Mouse (Mus musculus) neural tube, embryonic 14.5 days (tissue): ENCODE data around the gene Osbpl9. TPM values are rescaled to one million over a fixed set of nuclear protein-coding genes. Genes with fewer than 3 reads are reported as not detected.

Experiments used
- ATAC-seq: fragments of 200-750 bp; cut with Nextera tagmentation; 2 replicates; pipeline ENCODE4 v1.8.0; 2017; ENCODE audit warnings: low read depth, mild to moderate bottlenecking, moderate TSS enrichment, moderate library complexity
- H3K27ac ChIP-seq: fragments of 300-500 bp; sonication (generic); 2 replicates; pipeline ENCODE4 v1.5.1; 2014; ENCODE audit warnings: low read depth, mild to moderate bottlenecking, control low read depth, low read length, moderate library complexity, mixed read lengths
- H3K27me3 ChIP-seq: fragments of 300-500 bp; sonication (generic); 2 replicates; pipeline ENCODE4 v1.6.1; 2014; ENCODE audit warnings: low read length; ENCODE audit not compliant: control insufficient read depth, insufficient read depth
- H3K36me3 ChIP-seq: fragments of 300-500 bp; sonication (generic); 2 replicates; pipeline ENCODE4 v1.6.1; 2014; ENCODE audit warnings: low read length, mixed read lengths; ENCODE audit not compliant: control insufficient read depth, insufficient read depth
- H3K4me1 ChIP-seq: fragments of 300-500 bp; sonication (generic); 2 replicates; pipeline ENCODE4 v1.6.1; 2014; ENCODE audit warnings: low read length; ENCODE audit not compliant: control insufficient read depth, insufficient read depth
- H3K4me2 ChIP-seq: fragments of 300-500 bp; sonication (generic); 2 replicates; pipeline ENCODE4 v1.6.1; 2014; ENCODE audit warnings: mild to moderate bottlenecking, low read depth, low read length, control low read depth
- H3K4me3 ChIP-seq: fragments of 300-500 bp; sonication (generic); 2 replicates; pipeline ENCODE4 v1.5.1; 2014; ENCODE audit warnings: low read depth, low read length, control low read depth, mixed read lengths
- H3K9ac ChIP-seq: fragments of 300-500 bp; sonication (generic); replicated peaks from 2 replicates; pipeline ENCODE4 v1.6.1; 2014; ENCODE audit warnings: low read depth, mild to moderate bottlenecking, control low read depth, low read length, mixed read lengths
- H3K9me3 ChIP-seq: fragments of 300-500 bp; sonication (generic); 2 replicates; pipeline ENCODE4 v1.6.1; 2016; ENCODE audit warnings: low read length; ENCODE audit not compliant: control insufficient read depth
- WGBS: fragments of 180-500 bp; shearing (Covaris S2); extraction: QIAGEN DNeasy Blood & Tissue Kit; methylation state at CpG from one replicate; pipeline ENCODE4 v1.1.7; 2014; 5-methylcytosine and 5-hydroxymethylcytosine counted together
- polyA plus RNA-seq: library from polyadenylated mRNA; unstranded; fragments of >200 nt; fragmentation: Nextera tagmentation; extraction: Ambion mirVana; gene quantifications from 2 replicates; pipeline ENCODE4 v1.2.1, GENCODE M21; 2014

The Osbpl9 gene
- polyA plus RNA-seq, result 89.2 and 98.8 TPM in 2 replicates

DNA sequence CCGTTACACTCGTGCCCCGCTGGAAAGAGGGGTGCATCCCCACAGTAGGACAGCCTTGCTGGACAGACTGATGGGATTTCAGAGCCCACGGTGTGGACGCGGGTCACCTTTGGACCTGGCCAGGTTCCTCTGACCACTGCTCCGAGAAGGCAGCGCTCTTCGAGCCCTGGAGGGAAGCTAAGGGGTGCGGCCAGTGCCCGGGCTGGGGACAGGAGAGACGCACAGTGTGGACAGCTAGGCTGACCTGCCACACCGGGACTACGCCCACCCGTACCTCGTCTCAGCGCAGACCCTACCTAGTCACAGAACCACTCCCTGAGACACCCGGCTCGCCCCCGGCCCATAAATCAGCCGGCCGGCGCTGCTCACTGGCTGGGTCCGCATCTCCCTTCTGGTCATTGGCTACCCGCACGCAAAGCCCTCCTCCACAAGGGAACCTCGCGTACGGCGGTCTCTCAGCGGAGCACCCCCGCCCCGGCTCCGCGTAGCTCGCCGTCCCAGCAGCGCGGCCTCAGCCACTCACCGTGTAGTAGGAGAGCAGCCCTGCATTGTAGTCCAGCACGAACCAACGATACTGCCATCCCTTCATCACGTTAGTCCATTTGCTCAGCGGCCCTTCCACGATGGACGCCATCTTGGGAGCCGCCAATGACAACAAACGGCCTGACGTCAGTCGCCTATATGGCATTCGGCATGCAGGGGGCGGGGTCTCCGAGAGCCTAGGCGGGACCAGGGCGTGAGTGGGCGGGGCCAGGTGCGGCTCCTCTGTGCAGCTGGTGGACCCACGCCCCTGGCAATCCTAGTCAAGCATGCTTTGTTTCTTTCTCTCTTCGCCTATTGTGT is at the start of gene Osbpl9:
Gene Osbpl9 (minus strand): TSS at position 691 of the 843 bp plus-strand sequence.
- Histone ChIP-seq H3K4me3 (peak within 1 kb of the TSS; percentile 94), H3K9me3 (no peaks in the 10 kb centered on the region), H3K4me1 (peaks cover 10% of the 10 kb centered on the region), H3K4me2 (peak within 1 kb of the TSS; percentile 86), H3K27me3 (no peaks in the 10 kb centered on the region), H3K27ac (peak within 1 kb of the TSS; percentile 96), H3K9ac (peak within 1 kb of the TSS; percentile 80), H3K36me3 (no peaks in the 10 kb centered on the region)
- under 1% methylated on average over 59 of the region's 59 CpGs for WGBS
- peak; percentile 99 for ATAC-seq

DNA sequence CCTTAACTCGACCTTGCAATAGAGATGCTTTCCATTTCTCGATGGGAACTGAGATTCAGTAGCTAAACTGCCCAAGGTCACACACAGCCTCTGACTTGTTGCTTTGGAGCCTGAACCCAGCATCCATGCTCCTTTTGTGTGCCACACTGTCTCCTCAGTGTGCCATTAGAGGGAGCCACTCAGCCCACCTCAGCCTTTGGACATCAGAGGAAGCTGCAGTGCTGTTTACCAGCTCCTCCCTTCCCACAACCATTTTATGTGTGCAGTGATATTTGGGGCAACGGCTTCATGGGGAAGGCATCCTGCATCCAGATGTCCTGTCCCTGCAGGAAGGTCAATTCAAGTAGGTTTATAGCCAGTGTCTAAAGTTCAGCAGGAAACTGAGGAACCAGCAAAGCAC is 49.5 kb upstream of the Osbpl9 start:
- no peak for ATAC-seq
- no peaks in the 10 kb centered on the region for H3K27me3 ChIP-seq
- H3K36me3 ChIP-seq, result no peaks in the 10 kb centered on the region
- H3K9ac ChIP-seq, result no peak overlapping the region
- H3K4me1 ChIP-seq, result no peaks in the 10 kb centered on the region
- H3K4me3 ChIP-seq, result no peak overlapping the region
- H3K9me3 ChIP-seq, result no peaks in the 10 kb centered on the region
- no peak overlapping the region for H3K27ac ChIP-seq
- no peak overlapping the region for H3K4me2 ChIP-seq
- WGBS, result 46% methylated on average over 3 of the region's 3 CpGs

DNA sequence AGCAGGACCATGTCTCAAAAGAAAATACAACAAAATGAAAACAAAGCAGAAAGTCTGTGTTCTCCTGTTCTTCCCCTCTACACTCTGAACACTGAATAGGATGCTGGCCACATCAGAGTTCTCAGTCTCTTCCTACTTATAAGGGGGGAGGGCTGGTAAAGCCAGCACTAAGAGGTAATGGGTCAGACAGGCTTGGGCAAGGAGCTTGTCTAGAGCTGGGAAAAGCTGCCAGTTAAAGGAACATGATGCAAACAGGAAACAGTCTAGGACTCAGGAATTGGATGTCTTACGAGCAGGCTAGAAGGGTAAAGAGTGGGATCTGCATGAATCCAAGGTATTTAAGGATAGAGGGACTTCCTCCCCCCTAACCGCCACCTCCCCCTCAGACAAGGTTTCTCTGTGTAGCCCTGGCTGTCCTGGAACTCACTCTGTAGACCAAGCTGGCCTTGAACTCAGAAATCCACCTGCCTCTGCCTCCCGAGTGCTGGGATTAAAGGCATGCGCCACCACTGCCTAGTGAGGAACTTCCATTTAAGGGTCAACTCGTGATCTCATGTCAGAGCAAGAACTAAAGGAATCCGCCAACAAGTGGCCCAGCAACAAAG is 43.0 kb upstream of the Osbpl9 start:
- Histone ChIP-seq H3K36me3 (no peaks in the 10 kb centered on the region), H3K4me2 (no peak overlapping the region), H3K4me3 (no peak overlapping the region), H3K27ac (no peak overlapping the region), H3K9me3 (no peaks in the 10 kb centered on the region), H3K27me3 (no peaks in the 10 kb centered on the region), H3K4me1 (no peaks in the 10 kb centered on the region), H3K9ac (no peak overlapping the region)
- no peak for ATAC-seq
- whole genome bisulfite sequencing, result 91% methylated on average over 6 of the region's 6 CpGs

DNA sequence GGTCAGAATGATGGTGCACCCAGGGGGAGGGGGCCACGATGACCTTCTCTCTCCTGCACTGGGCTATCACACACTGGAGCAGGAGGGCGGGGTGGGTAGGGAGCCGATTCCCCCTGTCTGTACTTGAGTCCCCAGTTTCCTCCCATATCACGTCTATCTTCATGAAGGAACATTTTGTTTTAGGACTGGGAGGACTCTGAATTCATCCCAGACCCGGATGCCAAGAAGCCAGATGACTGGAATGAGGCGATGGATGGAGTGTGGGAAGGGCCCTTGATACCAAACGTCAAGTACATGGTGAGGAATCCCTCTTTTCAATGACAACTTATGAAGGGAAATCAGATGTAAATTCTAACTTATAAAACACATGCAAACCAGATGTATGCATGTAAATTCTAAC is 42.4 kb upstream of the Osbpl9 start:
- no peaks in the 10 kb centered on the region for H3K9me3 ChIP-seq
- no peak overlapping the region for H3K4me3 ChIP-seq
- no peak for ATAC-seq
- no peaks in the 10 kb centered on the region for H3K4me1 ChIP-seq
- H3K9ac ChIP-seq, result no peak overlapping the region
- no peaks in the 10 kb centered on the region for H3K36me3 ChIP-seq
- no peak overlapping the region for H3K27ac ChIP-seq
- WGBS, result 82% methylated on average over 7 of the region's 7 CpGs
- no peaks in the 10 kb centered on the region for H3K27me3 ChIP-seq
- H3K4me2 ChIP-seq, result no peak overlapping the region

DNA sequence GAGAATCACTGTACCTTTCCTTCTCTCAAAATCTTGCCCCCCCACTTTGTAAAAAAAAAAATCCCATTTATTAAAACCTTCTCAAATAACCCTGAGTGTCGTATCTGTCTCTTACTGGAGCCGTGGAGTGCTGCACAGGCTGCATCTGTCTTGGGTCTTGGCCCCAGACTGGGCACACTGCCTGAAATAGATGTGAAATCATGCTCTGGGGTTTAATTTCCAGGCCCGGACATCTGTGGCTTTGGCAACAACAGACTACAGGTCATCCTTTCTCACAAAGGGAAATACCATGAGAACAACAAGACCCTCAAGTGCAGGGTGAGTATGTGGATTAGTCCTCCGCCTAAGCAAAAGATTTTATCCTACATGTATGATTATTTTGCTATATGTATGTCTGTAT is 39.9 kb upstream of the Osbpl9 start:
- Histone ChIP-seq H3K36me3 (no peaks in the 10 kb centered on the region), H3K4me1 (peaks cover 2% of the 10 kb centered on the region; the same call in 1 of the 2 replicates), H3K9me3 (no peaks in the 10 kb centered on the region), H3K4me2 (no peak overlapping the region), H3K9ac (no peak overlapping the region), H3K27me3 (no peaks in the 10 kb centered on the region), H3K4me3 (no peak overlapping the region), H3K27ac (no peak overlapping the region)
- WGBS, result 44% methylated on average over 4 of the region's 4 CpGs
- ATAC-seq, result peak; percentile 80; the same call in 1 of the 2 replicates

DNA sequence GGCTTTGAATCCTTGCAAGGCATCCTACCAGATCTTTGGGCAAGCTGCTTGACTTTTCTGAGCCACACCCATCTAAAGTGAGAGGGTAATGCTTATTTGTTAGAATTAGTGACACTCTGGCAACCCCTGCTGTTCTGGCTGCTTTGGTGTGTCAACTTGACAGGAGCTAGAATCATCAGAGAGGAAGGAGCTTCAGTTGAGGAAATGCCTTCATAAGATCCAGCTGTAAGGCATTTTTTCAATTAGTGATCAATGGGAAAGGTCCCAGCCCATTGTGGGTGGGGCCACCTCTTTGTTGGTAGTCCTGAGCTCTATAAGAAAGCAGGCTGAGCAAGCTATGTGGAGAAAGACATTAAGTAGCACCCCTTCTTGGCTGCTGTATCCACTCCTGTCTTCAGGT is 39.1 kb upstream of the Osbpl9 start:
- no peak for ATAC-seq
- no peaks in the 10 kb centered on the region for H3K27me3 ChIP-seq
- no peaks in the 10 kb centered on the region for H3K36me3 ChIP-seq
- H3K27ac ChIP-seq, result no peak overlapping the region
- no peak overlapping the region for H3K9ac ChIP-seq
- no peaks in the 10 kb centered on the region for H3K9me3 ChIP-seq
- no peak overlapping the region for H3K4me2 ChIP-seq
- peaks cover 8% of the 10 kb centered on the region; the same call in 1 of the 2 replicates for H3K4me1 ChIP-seq
- H3K4me3 ChIP-seq, result no peak overlapping the region

DNA sequence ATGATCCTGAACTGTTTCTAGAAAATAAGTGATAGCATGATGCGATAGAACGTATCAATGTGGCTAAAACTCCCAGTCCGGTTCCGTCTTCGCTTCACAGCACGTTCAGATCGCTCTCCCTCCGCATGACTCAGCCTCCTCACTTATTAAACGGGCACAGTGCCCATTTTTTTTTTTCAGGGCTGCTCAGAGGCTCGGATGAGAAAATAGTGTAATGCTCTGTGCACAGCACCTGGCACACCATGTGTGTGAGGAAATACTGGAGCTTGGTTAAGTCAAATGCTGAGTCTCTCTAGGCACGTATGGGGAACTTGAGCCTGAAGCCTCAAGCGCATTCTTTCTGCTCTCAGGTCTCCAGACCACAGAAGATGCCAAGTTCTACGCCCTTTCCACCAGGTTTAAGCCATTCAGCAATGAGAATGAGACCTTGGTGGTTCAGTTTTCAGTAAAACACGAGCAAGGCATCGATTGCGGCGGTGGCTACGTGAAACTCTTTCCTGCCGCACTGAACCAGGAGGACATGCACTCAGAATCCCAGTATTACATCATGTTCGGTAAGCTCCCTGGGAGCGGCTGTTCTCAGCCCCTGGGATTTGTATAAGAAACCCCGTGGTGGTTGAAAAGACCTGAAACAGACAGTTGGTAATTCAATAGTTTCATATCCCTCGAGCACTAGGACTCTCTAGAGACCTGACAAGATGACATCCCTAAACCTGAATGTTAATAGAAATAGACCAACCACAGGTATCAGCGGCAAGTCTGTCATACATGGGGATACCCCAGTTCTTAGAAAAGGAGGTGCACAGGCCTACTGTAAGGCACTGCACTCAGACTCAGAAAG is 36.6 kb upstream of the Osbpl9 start:
- Histone ChIP-seq H3K27me3 (no peaks in the 10 kb centered on the region), H3K4me1 (peaks cover 11% of the 10 kb centered on the region; the same call in 1 of the 2 replicates), H3K4me2 (no peak overlapping the region), H3K9me3 (no peaks in the 10 kb centered on the region), H3K27ac (no peak overlapping the region), H3K9ac (no peak overlapping the region), H3K4me3 (no peak overlapping the region), H3K36me3 (no peaks in the 10 kb centered on the region)
- 68% methylated on average over 24 of the region's 24 CpGs for WGBS
- ATAC-seq, result no peak

DNA sequence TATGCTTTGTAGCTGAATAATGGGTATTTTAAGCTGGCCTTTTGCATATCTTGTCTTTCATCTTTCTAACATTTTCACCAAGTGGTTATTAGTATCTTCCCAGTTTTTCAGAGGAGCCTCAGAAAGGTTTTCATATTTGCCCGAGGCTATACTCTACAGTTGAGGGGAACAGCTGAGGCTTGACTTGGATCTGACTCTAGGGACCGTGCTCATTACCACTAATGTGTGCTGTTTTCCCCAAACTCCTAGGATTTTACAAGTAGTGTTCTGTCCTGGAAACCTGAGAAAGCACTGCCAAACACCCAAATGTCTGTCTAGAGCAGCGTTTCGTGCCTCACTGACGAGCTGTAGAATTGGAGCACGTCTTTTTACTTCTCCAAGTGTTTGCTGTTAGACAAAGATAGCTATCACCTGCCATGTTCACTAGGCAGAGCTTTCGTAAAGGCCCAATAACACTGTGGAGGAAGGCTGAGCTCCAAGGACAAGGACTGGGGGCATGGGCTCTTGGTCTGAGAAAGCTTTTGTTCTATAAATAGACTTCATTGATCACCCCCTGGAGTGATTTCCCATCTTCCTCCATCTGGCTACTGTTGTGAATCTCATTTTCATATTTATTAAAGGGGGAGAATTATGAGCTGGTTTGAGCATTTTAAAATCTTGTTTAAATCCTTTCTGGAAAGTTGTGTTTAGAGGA is 34.3 kb upstream of the Osbpl9 start:
- no peaks in the 10 kb centered on the region for H3K27me3 ChIP-seq
- peak overlapping the region; percentile 81 for H3K27ac ChIP-seq
- no peak overlapping the region for H3K4me2 ChIP-seq
- H3K36me3 ChIP-seq, result no peaks in the 10 kb centered on the region
- peak; percentile 70; the same call in 1 of the 2 replicates for ATAC-seq
- WGBS, result 42% methylated on average over 7 of the region's 7 CpGs
- peaks cover 11% of the 10 kb centered on the region; the same call in 1 of the 2 replicates for H3K4me1 ChIP-seq
- no peak overlapping the region for H3K9ac ChIP-seq
- H3K9me3 ChIP-seq, result no peaks in the 10 kb centered on the region
- H3K4me3 ChIP-seq, result no peak overlapping the region
